Mouse (Mus musculus): ENCODE data around the gene Olfr541. TPM values are rescaled to one million over a fixed set of nuclear protein-coding genes. Genes with fewer than 3 reads are reported as not detected.
"Not testable (repeated sequence)": the region's sequence is repeated elsewhere in the genome, so short reads cannot be mapped to it uniquely, and the experiment has no call there.

Gene Olfr541
- under 1 TPM in 1 of 4 experiments, not detected in 3; 0.23 TPM for total RNA-seq (2022)

DNA sequence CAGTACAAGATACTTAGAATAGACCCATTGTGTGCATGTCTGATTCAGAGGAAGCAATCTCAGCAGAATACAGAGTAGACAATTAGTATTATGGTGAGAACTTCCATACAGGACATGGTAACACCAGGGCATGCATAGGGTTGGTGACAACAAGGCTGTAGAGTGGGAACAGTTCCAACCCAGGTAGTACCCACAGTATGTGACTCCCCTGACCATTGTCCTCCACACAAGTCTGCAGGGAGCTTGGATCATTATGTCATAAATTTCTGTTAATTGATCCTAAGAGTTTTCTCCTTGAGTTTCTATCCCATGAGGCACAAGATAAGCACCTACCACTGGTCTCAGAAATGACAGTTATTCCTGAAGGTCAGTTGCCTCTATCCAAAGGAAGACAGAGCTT is at the start of gene Olfr541:
TSS of gene Olfr541 (plus strand) at position 301 of the 400 bp plus-strand sequence.
- DNase-seq (ENCODE audit: low spot score in 2 of 2) = no peak

DNA sequence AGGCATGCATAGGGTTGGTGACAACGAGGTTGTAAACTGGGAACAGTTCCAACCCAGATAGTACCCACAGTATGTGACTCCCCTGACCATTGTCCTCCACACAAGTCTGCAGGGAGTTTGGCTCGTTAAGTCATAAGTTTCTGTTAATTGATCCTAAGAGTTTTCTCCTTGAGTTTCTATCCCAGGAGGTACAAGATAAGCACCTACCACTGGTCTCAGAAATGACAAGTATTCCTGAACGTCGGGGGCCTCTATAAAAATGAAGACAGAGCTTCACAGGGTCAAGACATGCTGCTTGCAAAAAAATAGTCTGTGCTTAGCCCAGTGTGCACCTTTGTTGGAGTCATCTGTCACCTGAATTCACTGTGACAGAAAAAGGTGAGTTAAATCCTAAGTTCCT is 37.4 kb upstream of the Olfr541 start, which contains the start of gene Olfr539:
TSS of gene Olfr539 (plus strand) at position 301 of the 400 bp plus-strand sequence.
- DNase-seq (ENCODE audit: low spot score in 2 of 2) = no peak

DNA sequence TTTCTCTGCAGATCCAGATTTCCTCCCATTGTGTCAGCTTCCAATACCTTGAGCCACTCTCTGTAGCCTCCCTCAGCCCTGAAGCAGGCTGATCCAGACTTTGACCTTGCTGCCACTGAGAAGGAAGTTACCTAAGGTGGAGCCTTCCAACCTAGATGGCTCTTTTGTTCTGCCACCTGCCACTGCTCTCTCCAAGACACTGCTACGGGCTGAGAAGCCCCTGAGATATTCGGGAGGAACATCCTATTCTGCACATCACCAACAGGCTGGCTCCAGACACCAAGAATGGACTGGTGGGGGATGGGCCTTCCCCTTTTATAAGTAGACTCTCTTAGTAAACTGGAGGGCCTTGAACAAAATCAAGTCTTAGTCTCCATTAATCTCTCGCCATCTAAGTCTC is 26.4 kb upstream of the Olfr541 start:
- DNase-seq (ENCODE audit: low spot score in 2 of 2) = not testable (repeated sequence)

DNA sequence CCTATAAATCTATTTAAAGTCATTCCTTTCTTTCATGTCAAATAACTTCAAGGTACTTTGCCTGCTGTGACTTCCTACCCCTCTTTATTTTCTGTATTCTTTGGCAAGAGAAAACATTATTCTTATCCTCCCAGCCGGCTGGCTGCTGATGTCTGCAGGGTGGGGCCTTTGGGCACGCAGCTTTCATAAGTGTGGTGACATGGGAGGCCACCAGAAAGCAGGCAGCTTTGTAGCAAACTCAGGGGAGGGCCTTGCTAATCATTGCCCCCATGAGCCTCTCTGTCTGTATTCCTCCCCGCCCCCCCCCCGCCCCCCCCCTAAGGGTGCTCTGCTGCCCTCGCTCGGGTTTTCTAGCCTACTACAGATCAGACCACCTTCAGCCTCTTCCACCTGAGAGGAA is 21.2 kb upstream of the Olfr541 start:
- DNase-seq (ENCODE audit: low spot score in 2 of 2) = no peak

DNA sequence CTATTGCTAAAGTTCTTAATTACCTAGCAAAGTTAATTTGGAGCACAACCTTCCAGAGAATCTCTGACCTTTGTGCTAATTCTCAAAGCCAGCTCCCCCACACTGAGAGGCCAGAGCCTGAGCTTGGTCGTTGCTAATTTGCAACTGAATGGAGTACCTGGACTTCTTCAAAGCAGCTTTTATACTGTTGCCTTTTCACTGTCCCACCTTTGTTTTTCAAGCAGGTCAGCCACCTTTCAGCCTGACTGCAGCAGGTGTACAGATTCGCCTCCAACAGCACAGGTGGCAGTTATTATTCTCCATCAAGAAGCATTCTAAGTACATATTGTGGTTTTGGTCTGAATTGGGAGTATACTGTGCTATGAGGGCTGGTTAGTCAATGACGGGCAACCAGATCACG is 17.5 kb upstream of the Olfr541 start:
- DNase-seq (ENCODE audit: low spot score in 2 of 2) = not testable (repeated sequence)

DNA sequence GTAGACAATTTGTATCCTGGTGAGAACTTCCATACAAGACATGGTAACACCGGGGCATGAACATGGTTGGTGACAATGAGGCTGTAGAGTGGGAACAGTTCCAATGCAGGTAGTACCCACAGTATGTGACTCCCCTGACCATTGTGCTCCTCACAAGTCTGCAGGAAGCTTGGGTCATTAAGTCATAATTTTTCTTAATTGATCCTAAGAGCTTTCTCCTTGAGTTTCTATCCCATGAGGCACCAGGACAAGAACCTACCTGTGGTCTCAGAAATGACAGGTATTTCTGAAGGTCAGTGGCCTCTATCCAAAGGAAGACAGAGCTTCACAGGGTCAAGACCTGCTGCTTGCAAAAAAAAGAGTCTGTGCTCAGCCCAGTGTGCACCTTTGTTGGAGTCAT is 15.4 kb upstream of the Olfr541 start, which contains the start of gene Olfr45:
TSS of gene Olfr45 (plus strand) at position 301 of the 400 bp plus-strand sequence.
- no peak for DNase-seq (ENCODE audit: low spot score in 2 of 2)

DNA sequence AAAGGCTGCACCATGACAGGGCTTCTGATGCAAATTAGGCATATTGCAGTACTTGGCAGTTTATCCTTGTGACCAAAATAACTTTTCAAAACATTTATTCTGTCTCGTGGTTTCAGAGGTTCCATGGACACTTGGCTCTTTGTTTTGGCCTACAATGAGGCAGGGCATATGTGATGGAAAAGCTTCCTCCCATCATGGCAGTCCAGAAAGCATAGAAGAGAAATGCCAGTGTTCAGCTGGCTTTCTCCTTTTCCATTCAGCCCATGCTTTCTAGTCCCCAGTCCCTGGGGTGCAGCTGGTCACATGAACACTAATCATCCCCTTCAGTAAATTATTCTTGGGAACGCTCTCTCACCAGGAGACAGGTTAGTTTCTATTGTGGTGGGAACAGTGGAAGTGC is 9.3 kb downstream of the Olfr541 start:
- no peak for DNase-seq (ENCODE audit: low spot score in 2 of 2)

DNA sequence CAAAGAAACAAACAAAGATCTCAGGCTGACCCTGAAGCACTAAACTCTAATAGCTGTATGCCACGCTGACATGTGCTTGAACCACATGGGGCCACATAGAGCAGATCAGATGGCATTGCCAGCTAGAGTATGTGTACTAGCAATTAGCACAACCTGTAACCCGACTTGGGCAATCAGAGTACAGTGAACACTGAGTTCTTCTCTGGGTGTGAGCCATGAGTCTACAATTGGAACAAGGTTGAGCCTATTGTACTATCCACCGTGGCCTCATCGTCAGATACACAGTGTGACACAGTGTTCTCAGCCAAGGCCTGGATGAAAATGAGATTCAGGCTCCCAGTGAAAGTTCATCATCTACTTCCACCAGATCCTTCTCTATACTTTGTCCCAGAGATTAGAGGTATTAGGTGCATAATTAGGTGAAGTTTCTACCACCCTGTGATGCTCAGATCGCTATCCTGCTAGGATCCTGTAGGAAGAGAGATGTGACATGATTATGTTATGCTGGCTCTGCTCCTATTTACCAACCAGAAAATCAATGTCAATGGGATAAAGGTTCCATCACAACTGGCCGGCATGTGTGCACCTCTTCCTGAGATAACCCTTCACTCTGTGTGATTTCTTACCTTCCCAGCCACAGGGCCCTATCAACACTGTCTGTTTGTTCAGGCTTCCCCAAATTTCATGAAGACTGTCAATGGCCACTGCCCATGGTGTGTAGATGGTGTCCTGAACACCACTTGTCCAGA is 10.6 kb downstream of the Olfr541 start:
- no peak for DNase-seq (ENCODE audit: low spot score in 2 of 2)

DNA sequence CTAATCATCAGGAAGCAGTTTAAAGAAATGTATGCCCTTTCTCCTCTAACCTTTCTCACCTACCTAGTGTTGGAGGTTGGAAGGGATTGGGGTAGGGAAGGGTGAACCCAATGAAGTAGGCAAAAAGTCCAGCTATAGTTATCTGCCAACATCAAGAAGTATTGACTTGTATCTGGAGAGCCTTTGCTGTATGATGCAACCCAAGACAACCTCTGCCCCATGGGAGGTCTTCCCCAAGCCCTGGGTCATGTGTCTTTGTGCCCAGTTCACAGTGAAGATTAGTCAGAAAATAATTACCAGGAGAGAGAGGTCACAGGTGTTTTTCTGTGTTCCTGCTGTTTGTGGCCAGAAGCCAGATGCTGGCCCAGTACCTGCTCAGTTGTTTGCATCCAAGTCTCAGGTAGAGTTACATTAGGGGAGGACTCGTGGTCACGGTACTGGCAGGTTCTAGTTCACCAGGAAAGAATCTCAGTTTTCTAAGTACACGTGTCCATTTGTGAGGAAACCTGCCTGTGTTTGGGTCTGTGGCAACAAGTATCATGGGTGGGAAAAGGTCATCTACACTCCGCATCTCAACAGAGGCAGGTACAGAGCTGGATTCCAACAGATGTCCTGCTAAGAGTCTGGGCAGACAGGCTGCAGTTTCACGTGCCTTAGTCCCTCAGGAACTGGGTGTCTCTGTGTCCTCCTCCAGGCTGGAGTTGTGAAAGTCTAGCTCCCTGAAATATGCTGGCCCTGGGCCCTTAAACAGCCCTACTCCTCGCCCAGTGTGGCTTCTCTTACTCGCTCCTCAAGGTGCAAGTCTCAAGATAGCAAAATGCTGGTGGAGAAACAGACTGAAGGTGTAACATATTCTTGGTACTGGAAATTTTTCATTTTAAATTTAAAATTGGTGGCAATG is 20.3 kb downstream of the Olfr541 start:
- DNase-seq (ENCODE audit: low spot score in 2 of 2) = no peak

DNA sequence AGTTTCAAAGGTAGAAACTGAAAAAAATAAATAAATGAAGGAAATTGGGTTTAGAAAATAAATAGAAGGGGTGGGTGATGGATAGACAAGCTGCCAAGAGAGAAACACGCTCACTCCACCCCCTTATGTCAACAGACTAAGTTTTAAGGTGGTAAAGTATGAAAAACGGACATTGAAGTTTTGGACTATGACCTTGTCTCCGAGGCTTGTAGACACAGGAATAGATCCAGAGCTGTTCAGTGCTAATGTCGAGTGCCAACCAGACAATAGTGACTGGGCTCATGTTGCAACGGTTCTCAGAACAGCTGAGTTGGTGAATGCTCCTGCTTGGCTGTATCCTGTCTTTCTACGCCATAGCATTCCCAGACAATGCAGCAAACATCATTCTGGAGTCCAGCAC is 24.0 kb downstream of the Olfr541 start:
- no peak for DNase-seq (ENCODE audit: low spot score in 2 of 2)

DNA sequence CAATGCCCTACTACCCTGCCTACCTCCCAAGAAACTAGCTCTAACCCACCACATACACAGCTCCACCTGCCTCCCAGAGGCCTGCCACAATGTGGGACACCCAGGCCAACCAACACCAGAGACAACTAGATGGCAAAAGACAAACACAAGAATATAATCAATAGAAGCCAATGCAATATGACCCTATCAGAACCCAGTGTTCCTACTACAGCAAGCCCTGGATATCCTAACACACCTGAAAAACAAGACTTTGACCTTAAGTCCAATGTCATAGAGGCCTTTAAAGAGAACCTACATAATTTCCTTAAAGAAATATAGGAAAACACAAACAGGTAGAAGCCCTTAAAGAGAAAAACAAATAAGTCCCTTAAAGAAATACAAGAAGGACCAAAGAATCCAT is 28.5 kb downstream of the Olfr541 start:
- no peak for DNase-seq (ENCODE audit: low spot score in 2 of 2)

DNA sequence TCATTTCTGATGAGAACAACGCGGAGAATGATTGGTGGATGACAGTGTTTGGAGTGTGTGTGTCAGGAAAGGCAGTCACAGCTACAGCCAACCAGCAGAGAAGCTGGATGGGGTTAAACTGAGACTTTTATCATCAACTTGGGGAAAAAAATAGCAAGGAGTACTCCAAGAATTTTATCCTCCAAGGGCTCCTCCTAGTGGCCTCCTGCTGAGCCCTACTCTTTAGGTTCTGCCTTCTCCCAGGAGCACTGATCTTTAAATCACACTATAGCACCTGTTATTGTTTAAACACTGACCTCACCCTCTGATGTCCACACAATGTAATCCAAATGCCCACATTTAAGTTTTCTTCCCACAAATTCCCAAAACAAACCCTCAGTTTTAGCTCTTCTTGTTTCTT is 36.1 kb downstream of the Olfr541 start:
- DNase-seq (ENCODE audit: low spot score in 2 of 2) = no peak

DNA sequence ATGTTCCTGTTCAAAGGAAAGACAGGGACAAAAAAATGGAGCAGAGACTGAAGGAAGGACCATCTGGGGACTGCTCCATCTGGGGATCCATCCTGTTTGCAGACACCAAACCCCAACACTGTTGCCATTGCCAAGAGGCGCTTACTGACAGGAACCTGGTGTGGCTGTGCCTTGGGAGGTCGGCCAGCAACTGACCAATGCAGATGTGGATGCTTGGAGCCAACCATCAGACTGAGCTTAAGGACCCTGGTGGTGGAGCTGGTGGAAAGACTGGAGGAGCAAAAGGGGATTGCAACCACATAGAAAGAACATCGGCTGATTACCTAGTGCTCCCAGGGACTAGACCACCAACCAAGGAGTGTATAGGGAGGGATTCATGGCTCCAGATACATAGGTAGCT is 50.3 kb downstream of the Olfr541 start:
- DNase-seq (ENCODE audit: low spot score in 2 of 2) = no peak

DNA sequence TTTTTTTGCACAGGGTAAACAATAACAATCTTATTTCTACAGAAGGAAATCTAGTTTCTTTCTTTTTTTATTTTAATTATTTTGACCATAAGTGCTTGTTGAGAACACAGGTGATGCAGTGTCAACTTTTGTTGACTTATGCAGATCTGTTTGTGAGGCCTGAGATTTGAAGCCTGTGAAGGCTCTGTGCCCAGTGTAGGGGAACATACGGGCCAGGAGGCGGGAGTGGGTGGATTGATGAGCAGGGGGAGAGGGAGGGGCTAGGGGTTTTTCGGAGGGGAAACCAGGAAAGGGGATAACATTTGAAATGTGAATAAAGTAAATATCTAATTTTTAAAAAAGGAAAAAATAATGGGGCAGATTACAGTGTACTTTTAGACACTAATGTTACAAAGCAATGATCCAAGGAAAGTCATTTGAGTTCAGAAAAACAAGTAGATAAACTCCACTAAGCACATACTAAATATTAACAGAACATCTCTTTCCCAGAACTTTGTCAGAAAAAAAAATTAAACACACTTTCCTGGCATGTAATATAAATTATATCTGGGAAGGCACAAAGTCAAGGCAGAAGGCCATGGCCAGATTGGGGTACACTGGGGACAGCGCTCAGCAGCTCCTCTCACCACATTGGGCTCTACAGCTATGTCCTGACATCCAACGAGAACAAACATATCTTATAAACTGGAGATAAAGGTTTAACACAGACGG is 51.2 kb downstream of the Olfr541 start:
- DNase-seq (ENCODE audit: low spot score in 2 of 2) = no peak

DNA sequence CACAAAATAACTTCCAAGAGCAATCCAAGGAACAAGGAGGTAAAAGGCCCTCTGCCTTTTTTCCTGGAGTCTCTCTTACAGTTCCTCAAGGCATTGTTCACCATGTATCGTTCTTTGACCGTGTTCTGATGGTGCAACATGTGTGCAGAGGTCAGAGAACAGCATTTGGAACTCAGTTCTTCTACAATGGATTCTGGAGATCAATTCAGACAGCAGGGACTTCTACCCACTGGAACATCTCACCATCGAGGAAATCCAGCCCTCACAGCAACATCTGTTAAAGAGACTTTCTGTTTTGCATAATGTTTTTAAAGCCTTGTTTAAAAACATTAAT is 51.7 kb downstream of the Olfr541 start:
- no peak for DNase-seq (ENCODE audit: low spot score in 2 of 2)

DNA sequence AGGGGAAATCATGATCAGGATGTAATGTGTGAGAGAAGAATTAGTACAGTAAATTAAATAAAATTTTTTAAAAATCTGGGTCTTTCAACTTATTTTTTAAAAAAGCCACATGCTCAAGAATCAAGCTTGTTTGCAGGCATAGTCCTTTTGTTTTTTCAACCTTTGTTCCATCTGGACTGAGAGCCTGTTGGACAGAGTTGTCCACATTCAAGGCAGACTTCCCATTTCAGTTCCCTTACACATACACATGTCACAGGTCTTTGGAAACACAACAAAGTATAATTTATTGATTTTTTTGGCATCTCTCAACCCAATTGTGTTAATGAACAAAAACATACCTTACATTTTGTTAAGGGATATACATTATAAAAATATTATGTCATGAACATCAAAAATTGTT is 57.5 kb downstream of the Olfr541 start:
- DNase-seq (ENCODE audit: low spot score in 2 of 2) = no peak

Other genes with a start within 250 kb of the Olfr541 start
- not detected for gene Olfr533, start 233.9 kb upstream of the Olfr541 start, total RNA-seq (2022)
- under 1 TPM in 3 of 4 experiments, not detected in 1; 0.29 to 0.96 (median 0.43) TPM for gene Olfr535, start 213.1 kb upstream of the Olfr541 start, total RNA-seq (2022)
- not detected for gene Olfr536, start 189.9 kb upstream of the Olfr541 start, total RNA-seq (2022)
- not detected for gene Olfr538, start 129.4 kb upstream of the Olfr541 start, total RNA-seq (2022)
- gene Olfr46, start 96.0 kb upstream of the Olfr541 start, total RNA-seq (2022) = under 1 TPM; 0.14 to 0.87 (median 0.40) TPM
- gene Olfr61, start 68.3 kb upstream of the Olfr541 start, total RNA-seq (2022) = not detected
- under 1 TPM in 1 of 4 experiments, not detected in 3; 0.54 TPM for gene Olfr53, start 50.8 kb upstream of the Olfr541 start, total RNA-seq (2022)
- under 1 TPM; 0.18 to 0.36 (median 0.26) TPM for gene Olfr539, start 37.3 kb upstream of the Olfr541 start, total RNA-seq (2022)
- gene Olfr45, start 15.3 kb upstream of the Olfr541 start, total RNA-seq (2022) = under 1 TPM; 0.04 to 0.12 (median 0.08) TPM
- under 1 TPM in 1 of 4 experiments, not detected in 3; 0.35 TPM for gene Cyp2e1, start 66.5 kb downstream of the Olfr541 start, total RNA-seq (2022)
- under 1 TPM in 3 of 4 experiments, not detected in 1; 0.43 to 0.72 (median 0.63) TPM for gene Syce1, start 90.6 kb downstream of the Olfr541 start, total RNA-seq (2022)
- gene Zfp941, start 124.9 kb downstream of the Olfr541 start, total RNA-seq (2022) = 10 to 100 TPM; 16.3 to 17.8 (median 16.7) TPM
- gene Urah, start 137.8 kb downstream of the Olfr541 start, total RNA-seq (2022) = 1 to 10 TPM; 2.3 to 3.6 (median 2.6) TPM
- not detected for gene Scgb1c1, start 148.3 kb downstream of the Olfr541 start, total RNA-seq (2022)
- not detected for gene Odf3, start 150.5 kb downstream of the Olfr541 start, total RNA-seq (2022)
- 1 to 10 TPM in 1 of 4 experiments, under 1 TPM in 2, not detected in 1; 0.43 to 1.5 (median 0.85) TPM for gene Gm45785, start 159.1 kb downstream of the Olfr541 start, total RNA-seq (2022)
- 10 to 100 TPM; 74.6 to 79.7 (median 77.3) TPM for gene Ric8a, start 159.7 kb downstream of the Olfr541 start, total RNA-seq (2022)
- 10 to 100 TPM; 24.8 to 28.6 (median 26.2) TPM for gene Bet1l, start 160.3 kb downstream of the Olfr541 start, total RNA-seq (2022)
- 100 to 1,000 TPM; 105 to 120 (median 119) TPM for gene Psmd13, start 184.7 kb downstream of the Olfr541 start, total RNA-seq (2022)
- 10 to 100 TPM; 65.3 to 73.7 (median 70.3) TPM for gene Sirt3, start 185.0 kb downstream of the Olfr541 start, total RNA-seq (2022)
- 1 to 10 TPM in 3 of 4 experiments, not detected in 1; 1.8 to 2.3 (median 1.9) TPM for gene Cox8b, start 203.2 kb downstream of the Olfr541 start, total RNA-seq (2022)
- gene Nlrp6, start 223.6 kb downstream of the Olfr541 start, total RNA-seq (2022) = under 1 TPM; 0.49 to 0.64 (median 0.59) TPM
- 1 to 10 TPM; 3.6 to 6.3 (median 4.9) TPM for gene Pgghg, start 244.1 kb downstream of the Olfr541 start, total RNA-seq (2022)